Mouse (Mus musculus): ENCODE data around the gene Rnf43.

DNA sequence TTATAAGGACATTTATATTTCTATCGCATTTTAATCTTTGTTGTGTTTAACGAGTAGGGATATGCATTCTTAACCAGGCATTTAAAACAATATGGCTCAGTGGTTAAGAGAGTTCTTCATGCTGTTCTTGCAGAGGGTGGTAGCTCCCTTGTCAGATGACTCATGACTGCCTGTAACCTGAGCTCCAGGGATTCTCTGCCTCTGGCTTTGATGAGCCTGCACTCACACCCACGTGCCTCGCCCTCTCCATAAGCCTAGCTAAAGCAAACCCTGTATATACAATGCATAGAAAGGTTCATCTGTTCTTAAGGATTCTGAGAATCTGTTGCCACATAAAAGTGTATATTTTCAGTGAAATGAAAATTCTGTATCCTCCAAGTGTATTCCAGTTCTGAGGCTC, 39.4 kb upstream of the Rnf43 start:
- no peak for TF ChIP-seq POLR2A (IDR thresholded peaks at IDR 0.05; ENCODE audit: low read depth, low read length)
- no peak for TF ChIP-seq CTCF (IDR thresholded peaks at IDR 0.05; ENCODE audit: extremely low read depth, insufficient read depth, insufficient read length, insufficient replicate concordance)
